Mouse (Mus musculus): Measurements from ENCODE around the gene Olfr1393. TPM values are rescaled to one million over a fixed set of nuclear protein-coding genes. Genes with fewer than 3 reads are reported as not detected.
"Not testable (repeated sequence)": the region's sequence is repeated elsewhere in the genome, so short reads cannot be mapped to it uniquely, and the experiment has no call there.

Gene Olfr1393
- polyA plus RNA-seq, 1 experiment from 2014 or later: not detected

DNA sequence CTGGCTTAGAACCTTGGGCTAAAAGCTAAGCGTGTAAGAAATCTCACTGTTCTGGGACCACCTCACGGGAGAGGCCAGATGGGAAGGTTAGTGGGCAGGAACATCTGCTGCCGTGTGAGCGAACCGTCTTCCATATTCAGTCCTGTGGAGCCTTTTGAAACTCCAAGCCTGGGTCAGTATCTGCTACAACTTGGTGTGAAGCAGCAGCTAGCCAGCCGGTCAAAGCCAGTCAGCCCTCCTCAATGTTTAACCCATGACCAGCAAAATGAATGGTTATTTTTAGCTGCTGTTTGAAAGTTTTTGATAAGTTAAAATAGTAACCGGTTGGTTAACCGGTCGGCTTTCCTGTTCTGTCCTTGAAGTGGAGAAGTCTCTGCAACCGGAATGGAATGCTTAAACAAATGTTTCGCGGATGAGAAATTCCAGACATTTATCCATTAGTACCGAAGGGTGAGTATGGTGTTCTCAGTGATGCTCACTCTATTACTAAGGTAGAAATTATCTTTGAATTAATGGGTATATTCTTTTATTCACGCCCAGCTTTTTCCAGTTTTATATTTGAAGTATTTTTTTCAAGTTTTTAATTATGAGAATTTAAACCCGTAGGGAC is 10.0 kb upstream of the Olfr1393 start:
- H3K27me3 ChIP-seq: no peaks in the 10 kb centered on the region
- peaks cover 23% of the 10 kb centered on the region for H3K36me3 ChIP-seq
- no peak overlapping the region for H3K4me2 ChIP-seq
- H3K9me3 ChIP-seq (replicated peaks): no peaks in the 10 kb centered on the region
- 0 out of 2 replicates have a peak, but pooled peaks cover 5% of the 10 kb centered on the region for H3K4me1 ChIP-seq
- peak overlapping the region; percentile 55; the same call in 1 of the 2 replicates for H3K27ac ChIP-seq
- ATAC-seq (replicated peaks; ENCODE audit: low FRiP score): 0 out of 2 replicates have a peak, but pooled peaks have one; percentile 20
- no peak overlapping the region for H3K4me3 ChIP-seq (replicated peaks)
- WGBS: 71% methylated on average over 15 of the region's 15 CpGs
- no peak overlapping the region for H3K9ac ChIP-seq

- Histone ChIP-seq H3K4me3 (replicated peaks) (no peak overlapping the region), H3K9ac (no peak overlapping the region), H3K27me3 (no peaks in the 10 kb centered on the region), H3K36me3 (peaks cover 7% of the 10 kb centered on the region; the same call in 1 of the 2 replicates), H3K9me3 (replicated peaks) (no peaks in the 10 kb centered on the region), H3K4me2 (no peak overlapping the region), H3K27ac (no peak overlapping the region), H3K4me1 (0 out of 2 replicates have a peak, but pooled peaks cover 5% of the 10 kb centered on the region)
- 87% methylated on average over 9 of the region's 9 CpGs for WGBS
- no peak for ATAC-seq (replicated peaks; ENCODE audit: low FRiP score)
These were observed 8.3 kb upstream of the Olfr1393 start for GRCm38 (mm10) chr11:49269761-49270160.

DNA sequence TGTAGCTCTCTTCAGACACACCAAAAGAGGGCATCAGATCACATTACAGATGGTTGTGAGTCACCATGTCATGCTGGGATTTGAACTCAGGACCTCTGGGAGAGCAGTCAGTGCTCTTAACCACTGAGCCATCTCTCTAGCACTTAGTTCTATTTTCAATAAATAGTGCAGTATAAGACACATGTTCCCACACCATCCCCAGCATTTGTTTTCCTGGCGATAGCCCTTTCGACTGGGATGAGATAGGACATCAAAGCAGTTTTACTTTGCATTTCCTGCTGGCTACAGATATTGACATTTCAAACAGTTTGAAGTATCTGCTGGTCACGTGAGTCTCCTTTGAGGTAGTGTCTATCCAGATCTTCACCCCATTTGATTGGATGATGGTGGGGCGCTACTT is 7.7 kb upstream of the Olfr1393 start:
- 0 out of 2 replicates have a peak, but pooled peaks cover 5% of the 10 kb centered on the region for H3K4me1 ChIP-seq
- 86% methylated on average over 4 of the region's 4 CpGs for WGBS
- no peaks in the 10 kb centered on the region for H3K27me3 ChIP-seq
- H3K36me3 ChIP-seq: peaks cover 2% of the 10 kb centered on the region; the same call in 1 of the 2 replicates
- H3K4me2 ChIP-seq: no peak overlapping the region
- H3K27ac ChIP-seq: no peak overlapping the region
- H3K4me3 ChIP-seq (replicated peaks): no peak overlapping the region
- ATAC-seq (replicated peaks; ENCODE audit: low FRiP score): no peak
- no peaks in the 10 kb centered on the region for H3K9me3 ChIP-seq (replicated peaks)
- no peak overlapping the region for H3K9ac ChIP-seq

DNA sequence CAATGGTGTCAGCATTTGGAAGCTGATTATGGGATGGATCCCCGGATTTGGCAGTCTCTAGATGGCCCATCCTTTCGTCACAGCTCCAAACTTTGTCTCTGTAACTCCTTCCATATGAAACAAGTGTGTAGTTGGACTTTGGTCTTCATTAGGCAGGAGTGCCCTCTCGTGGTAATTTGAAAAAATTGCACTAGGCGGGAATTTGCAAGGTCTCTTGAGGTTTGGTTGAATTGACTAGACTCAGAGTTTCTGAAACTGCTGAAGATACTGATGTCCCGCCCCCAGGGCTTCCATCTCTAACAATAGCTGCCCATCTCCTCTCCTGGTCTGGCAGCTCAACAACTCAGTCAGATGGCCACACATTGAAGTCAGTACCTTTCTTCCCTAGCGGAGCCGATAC is 6.8 kb upstream of the Olfr1393 start:
- Histone ChIP-seq H3K4me3 (replicated peaks) (no peak overlapping the region), H3K27ac (no peak overlapping the region), H3K27me3 (no peaks in the 10 kb centered on the region), H3K4me2 (no peak overlapping the region), H3K9me3 (replicated peaks) (no peaks in the 10 kb centered on the region), H3K9ac (no peak overlapping the region), H3K4me1 (0 out of 2 replicates have a peak, but pooled peaks cover 5% of the 10 kb centered on the region), H3K36me3 (no peaks in the 10 kb centered on the region)
- ATAC-seq (replicated peaks; ENCODE audit: low FRiP score): no peak
- WGBS: 33% methylated on average over 7 of the region's 7 CpGs

GRCm38 (mm10) chr11:49273834-49274519 is 4.1 kb upstream of the Olfr1393 start:
- no peak overlapping the region for H3K4me3 ChIP-seq (replicated peaks)
- no peaks in the 10 kb centered on the region for H3K4me1 ChIP-seq
- H3K27ac ChIP-seq: no peak overlapping the region
- H3K27me3 ChIP-seq: no peaks in the 10 kb centered on the region
- no peak overlapping the region for H3K9ac ChIP-seq
- no peaks in the 10 kb centered on the region for H3K36me3 ChIP-seq
- ATAC-seq (replicated peaks; ENCODE audit: low FRiP score): no peak
- no peaks in the 10 kb centered on the region for H3K9me3 ChIP-seq (replicated peaks)
- 64% methylated on average over 11 of the region's 11 CpGs for WGBS
- no peak overlapping the region for H3K4me2 ChIP-seq

GRCm38 (mm10) chr11:49284982-49285381 is 6.9 kb downstream of the Olfr1393 start, which contains the start of gene Olfr1392:
Olfr1392 (plus strand) TSS chr11:49285282.
- H3K27ac ChIP-seq; H3K27me3 ChIP-seq; H3K4me1 ChIP-seq; ATAC-seq (replicated peaks; ENCODE audit: low FRiP score); H3K36me3 ChIP-seq; H3K4me2 ChIP-seq; H3K9me3 ChIP-seq (replicated peaks); H3K9ac ChIP-seq; H3K4me3 ChIP-seq (replicated peaks): not testable (repeated sequence)
- 70% methylated on average over 1 of the region's 1 CpGs for WGBS

GRCm38 (mm10) chr11:49287251-49287650 is 9.1 kb downstream of the Olfr1393 start:
- WGBS: 76% methylated on average over 2 of the region's 2 CpGs
- no peaks in the 10 kb centered on the region for H3K4me1 ChIP-seq
- H3K9me3 ChIP-seq (replicated peaks): 0 out of 2 replicates have a peak, but pooled peaks cover 3% of the 10 kb centered on the region
- H3K36me3 ChIP-seq: no peaks in the 10 kb centered on the region
- H3K4me2 ChIP-seq: no peak overlapping the region
- H3K27ac ChIP-seq: no peak overlapping the region
- no peak overlapping the region for H3K9ac ChIP-seq
- H3K4me3 ChIP-seq (replicated peaks): no peak overlapping the region
- no peaks in the 10 kb centered on the region for H3K27me3 ChIP-seq
- ATAC-seq (replicated peaks; ENCODE audit: low FRiP score): no peak

DNA sequence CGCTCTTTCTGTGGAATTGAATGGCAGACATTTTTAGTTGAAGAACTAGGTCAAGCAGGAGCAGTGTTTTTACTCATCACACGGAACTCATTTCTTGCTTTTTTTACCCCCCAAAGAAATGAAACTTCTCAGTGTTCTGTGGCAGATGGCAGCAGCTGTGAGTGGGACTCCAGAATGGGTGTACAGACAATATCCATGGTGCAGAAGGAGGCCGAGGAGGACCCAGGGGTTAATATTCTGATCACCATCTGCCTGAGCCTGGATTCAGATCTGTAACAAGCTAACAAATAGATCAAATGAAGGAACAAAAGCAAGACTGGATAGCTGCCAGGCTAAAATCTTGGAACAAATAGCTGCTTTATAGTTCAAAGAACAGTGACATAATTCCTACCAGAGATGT is 14.7 kb downstream of the Olfr1393 start:
- Histone ChIP-seq H3K36me3 (no peaks in the 10 kb centered on the region), H3K4me3 (replicated peaks) (no peak overlapping the region), H3K27ac (no peak overlapping the region), H3K27me3 (no peaks in the 10 kb centered on the region), H3K4me2 (no peak overlapping the region), H3K4me1 (no peaks in the 10 kb centered on the region), H3K9me3 (replicated peaks) (no peaks in the 10 kb centered on the region), H3K9ac (no peak overlapping the region)
- no peak for ATAC-seq (replicated peaks; ENCODE audit: low FRiP score)
- 83% methylated on average over 3 of the region's 3 CpGs for WGBS

DNA sequence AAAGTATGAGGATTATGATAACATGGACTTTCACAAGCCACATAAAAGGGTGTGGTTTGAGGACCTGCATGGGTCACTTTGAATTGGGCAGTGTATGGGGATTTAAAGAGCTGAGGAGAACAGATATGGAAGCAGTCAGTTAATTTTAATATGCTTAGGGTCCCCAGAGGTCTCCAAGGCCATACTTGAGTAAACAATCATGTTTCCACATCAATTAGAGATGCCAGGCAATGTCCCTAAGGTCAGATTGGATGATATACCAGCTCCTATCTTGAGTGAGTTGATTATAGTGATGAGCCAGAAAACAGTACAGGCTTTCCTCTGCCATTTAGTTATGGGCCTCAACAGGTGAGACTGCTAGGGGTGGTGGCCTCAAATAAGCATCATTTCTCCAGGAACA is 26.3 kb downstream of the Olfr1393 start, which contains the start of gene Olfr10:
Gene Olfr10, plus strand, starts transcription at position 301 of the 400 bp plus-strand sequence.
- H3K4me3 ChIP-seq (replicated peaks): no peak within 1 kb of the TSS
- H3K9ac ChIP-seq: no peak within 1 kb of the TSS
- no peaks in the 10 kb centered on the region for H3K36me3 ChIP-seq
- no peaks in the 10 kb centered on the region for H3K9me3 ChIP-seq (replicated peaks)
- H3K4me1 ChIP-seq: no peaks in the 10 kb centered on the region
- H3K27ac ChIP-seq: no peak within 1 kb of the TSS
- no peak for ATAC-seq (replicated peaks; ENCODE audit: low FRiP score)
- H3K4me2 ChIP-seq: no peak within 1 kb of the TSS
- H3K27me3 ChIP-seq: no peaks in the 10 kb centered on the region

DNA sequence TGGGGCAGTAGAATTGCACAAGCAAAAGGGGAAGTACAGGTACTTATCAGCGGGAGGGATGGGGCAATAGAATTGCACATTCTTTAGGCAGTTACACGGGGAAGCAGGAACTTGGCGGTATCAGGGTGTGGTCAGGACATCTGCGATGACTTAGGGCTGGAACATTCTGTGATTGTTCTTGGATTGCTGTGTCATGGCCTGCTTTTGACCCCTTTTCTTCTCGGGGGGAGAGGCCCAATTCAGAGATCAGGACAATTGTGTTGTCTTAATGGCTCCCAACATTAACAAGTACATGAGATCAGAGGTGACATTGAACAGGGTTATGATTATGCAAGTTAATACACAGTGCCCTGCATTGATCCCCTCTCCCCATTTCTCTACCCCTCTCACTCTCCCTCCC is 30.4 kb downstream of the Olfr1393 start:
- H3K27me3 ChIP-seq; H3K4me2 ChIP-seq; H3K27ac ChIP-seq; ATAC-seq (replicated peaks; ENCODE audit: low FRiP score); H3K4me1 ChIP-seq; H3K9me3 ChIP-seq (replicated peaks); H3K36me3 ChIP-seq; H3K9ac ChIP-seq; H3K4me3 ChIP-seq (replicated peaks): not testable (repeated sequence)
- WGBS: 80% methylated on average over 5 of the region's 5 CpGs

- Histone ChIP-seq H3K9me3 (replicated peaks) (no peaks in the 10 kb centered on the region), H3K4me2 (no peak within 1 kb of the TSS), H3K9ac (no peak within 1 kb of the TSS), H3K4me1 (no peaks in the 10 kb centered on the region), H3K36me3 (no peaks in the 10 kb centered on the region), H3K27me3 (no peaks in the 10 kb centered on the region), H3K27ac (no peak within 1 kb of the TSS), H3K4me3 (replicated peaks) (no peak within 1 kb of the TSS)
- no peak for ATAC-seq (replicated peaks; ENCODE audit: low FRiP score)
- WGBS: 76% methylated on average over 2 of the region's 2 CpGs
These were observed 44.3 kb downstream of the Olfr1393 start, which contains the start of gene Olfr1391 for GRCm38 (mm10) chr11:49322442-49322841. Olfr1391 (plus strand) TSS chr11:49322742.

GRCm38 (mm10) chr11:49326726-49327125 is 48.6 kb downstream of the Olfr1393 start:
- WGBS: 85% methylated on average over 3 of the region's 3 CpGs
- Histone ChIP-seq H3K36me3 (no peaks in the 10 kb centered on the region), H3K4me1 (no peaks in the 10 kb centered on the region), H3K4me2 (no peak overlapping the region), H3K27me3 (no peaks in the 10 kb centered on the region), H3K9me3 (replicated peaks) (no peaks in the 10 kb centered on the region), H3K27ac (no peak overlapping the region), H3K9ac (no peak overlapping the region), H3K4me3 (replicated peaks) (no peak overlapping the region)
- no peak for ATAC-seq (replicated peaks; ENCODE audit: low FRiP score)

All from kidney, embryonic 15.5 days (tissue).